Mouse (Mus musculus): ENCODE results near the gene Dnpep. TPM values are rescaled to one million over a fixed set of nuclear protein-coding genes. Genes with fewer than 3 reads are reported as not detected.

Gene Dnpep
- total and polyA plus RNA-seq, 3 experiments: 35.0 to 73.8 (median 50.4) TPM

- Histone ChIP-seq H3K36me3 (replicated peaks in 1 of 2; ENCODE audit: control insufficient read depth in 1 of 2, insufficient read depth in 1 of 2, low read length in 1 of 2) (peaks cover 21 to 36% of the 10 kb centered on the region in 2 experiments), H3K9ac (ENCODE audit: insufficient read depth, low read depth) (peak overlapping the region; percentile 85), H3K4me3 (replicated peaks in 1 of 3; ENCODE audit: low read depth in 2 of 3, low read length in 2 of 3, poor library complexity in 1 of 3) (peak overlapping the region; percentile 64 to 87 (median 86)), H3K9me3 (replicated peaks; ENCODE audit: low read length) (peaks cover 2% of the 10 kb centered on the region), H3K4me2 (ENCODE audit: insufficient read depth, low read depth, poor library complexity, severe bottlenecking) (peak overlapping the region; percentile 63; the same call in 1 of the 2 replicates), H3K4me1 (ENCODE audit: control insufficient read depth in 1 of 2, insufficient read depth in 2 of 2) (peaks cover 6 to 27% of the 10 kb centered on the region in 2 experiments), H3K27me3 (replicated peaks) (no peaks in the 10 kb centered on the region), H3K79me2 (replicated peaks; ENCODE audit: control insufficient read depth, extremely low read depth, insufficient read depth, poor library complexity, severe bottlenecking) (no peaks in the 10 kb centered on the region), H3K27ac (ENCODE audit: insufficient read depth, low read depth) (peak overlapping the region; percentile 86)
- DNase-seq (ENCODE audit: extremely low read depth): peak; percentile 81
- in situ Hi-C loops (cut with MboI; ENCODE audit: low pct_ligation_motif_present, low pct_unique_long_range_greater_than_20kb, low sequenced_read_pairs) (no loop called here), dilution Hi-C loops (cut with MboI; ENCODE audit: extremely low pct_ligation_motif_present, extremely low pct_unique_long_range_greater_than_20kb, low sequenced_read_pairs) (no loop called here)
- TF ChIP-seq ZC3H11A (IDR thresholded peaks at IDR 0.05; ENCODE audit: low read depth, low read length) (no peak), ZMIZ1 (IDR thresholded peaks at IDR 0.05; ENCODE audit: low read depth, low read length) (no peak), KAT2A (IDR thresholded peaks at IDR 0.05; ENCODE audit: insufficient replicate concordance, low read length) (no peak), E2F4 (IDR thresholded peaks at IDR 0.05; ENCODE audit: insufficient replicate concordance, low read depth, low read length) (no peak), ZNF384 (IDR thresholded peaks at IDR 0.05; ENCODE audit: low read depth, low read length) (no peak), MAX (IDR thresholded peaks at IDR 0.05; ENCODE audit: low read length) (no peak), CTCF (conservative IDR thresholded peaks at IDR 0.05 in 1 of 2, IDR thresholded peaks at IDR 0.05 in 1 of 2; ENCODE audit: low read depth in 2 of 2, low read length in 2 of 2) (peak in 1 of 2 experiments; percentile 26; a peak in 2 of 4 replicates), POLR2AphosphoS2 (IDR thresholded peaks at IDR 0.05; ENCODE audit: low read depth, low read length) (no peak), EP300 (IDR thresholded peaks at IDR 0.05; ENCODE audit: low read length) (no peak), POLR2A (IDR thresholded peaks at IDR 0.05; ENCODE audit: low read depth, low read length) (peak; percentile 60), JUND (conservative IDR thresholded peaks at IDR 0.05; ENCODE audit: low read depth, low read length) (no peak), TCF12 (IDR thresholded peaks at IDR 0.05; ENCODE audit: low read depth, low read length) (peak; percentile 42; the same call in 1 of the 2 replicates), ELF1 (IDR thresholded peaks at IDR 0.05; ENCODE audit: low read depth, low read length) (0 out of 2 replicates have a peak, but pooled peaks have one; percentile 35), IRF4 (IDR thresholded peaks at IDR 0.05; ENCODE audit: low read depth, low read length) (peak; percentile 43), TBP (conservative IDR thresholded peaks at IDR 0.05; ENCODE audit: low read depth, low read length) (peak; percentile 43; the same call in 1 of the 2 replicates), ZKSCAN1 (IDR thresholded peaks at IDR 0.05; ENCODE audit: borderline replicate concordance, low read depth, low read length) (no peak), NRF1 (IDR thresholded peaks at IDR 0.05; ENCODE audit: low read depth, low read length) (no peak), MEF2A (IDR thresholded peaks at IDR 0.05; ENCODE audit: borderline replicate concordance, low read depth, low read length) (0 out of 2 replicates have a peak, but pooled peaks have one; percentile 26), GABPA (IDR thresholded peaks at IDR 0.05; ENCODE audit: insufficient replicate concordance, low read depth, low read length) (no peak), SIN3A (IDR thresholded peaks at IDR 0.05; ENCODE audit: low read length) (peak; percentile 72; the same call in 1 of the 2 replicates), MXI1 (IDR thresholded peaks at IDR 0.05; ENCODE audit: low read depth, low read length) (0 out of 2 replicates have a peak, but pooled peaks have one; percentile 5)
These were observed 939 bp downstream of the Dnpep start for GRCm38 (mm10) chr1:75316861-75317240.
